Mouse (Mus musculus) yolk sac, embryonic 10.5 days (tissue): ENCODE results near the gene Ubqln4.

Experiments
- DNase-seq: peaks from one replicate; pipeline ENCODE4 v3.0.0-alpha.2; 2017; ENCODE audit warnings: low spot score

Gene Ubqln4

GRCm38 (mm10) chr3:88553525-88553879 is at the start of gene Ubqln4:
Gene Ubqln4 (plus strand): TSS chr3:88553758.
- DNase-seq = peak; percentile 95

GRCm38 (mm10) chr3:88503881-88504746 is 49.4 kb upstream of the Ubqln4 start:
- no peak for DNase-seq

- no peak for DNase-seq
Measured at GRCm38 (mm10) chr3:88505081-88505480, 48.5 kb upstream of the Ubqln4 start.

DNA sequence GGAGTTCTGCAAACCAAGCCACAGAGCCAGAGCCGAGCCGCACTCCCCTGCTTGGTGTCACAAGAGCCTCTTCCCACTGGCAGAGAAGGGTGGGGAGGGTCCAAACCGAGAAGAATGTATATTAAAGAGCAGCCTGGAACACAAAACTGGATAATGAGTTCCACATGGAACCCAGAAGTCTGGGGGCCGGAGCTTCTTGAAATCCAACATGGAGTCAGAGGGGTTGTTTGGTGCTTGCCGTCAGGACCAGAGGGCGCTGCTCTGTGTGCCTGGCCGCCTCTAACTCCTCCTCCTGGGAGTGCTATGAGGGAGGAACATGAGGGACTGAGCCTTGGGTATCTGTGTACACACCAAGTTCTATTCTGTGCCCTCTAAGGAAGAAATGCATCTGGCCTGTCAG is 47.8 kb upstream of the Ubqln4 start:
- no peak for DNase-seq

DNA sequence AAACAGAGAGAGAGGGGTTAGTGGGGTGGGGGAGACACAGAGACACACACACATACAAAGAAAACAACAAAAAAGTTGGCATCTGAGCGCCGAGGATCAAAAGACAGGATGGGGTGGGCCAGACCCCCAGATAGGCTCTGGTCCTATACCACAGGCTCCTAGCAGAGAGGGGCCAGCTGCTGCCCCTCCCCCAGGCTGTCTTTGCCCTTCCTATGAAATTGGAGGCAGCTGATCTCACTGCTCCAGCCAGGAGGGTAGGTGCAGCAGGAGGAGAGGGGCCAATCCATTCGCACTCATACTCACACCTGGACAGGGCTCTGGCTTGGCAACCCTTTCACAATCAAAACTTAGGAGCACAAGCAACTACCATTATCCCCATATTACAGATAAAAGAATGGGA is 44.3 kb upstream of the Ubqln4 start:
- DNase-seq = no peak

DNA sequence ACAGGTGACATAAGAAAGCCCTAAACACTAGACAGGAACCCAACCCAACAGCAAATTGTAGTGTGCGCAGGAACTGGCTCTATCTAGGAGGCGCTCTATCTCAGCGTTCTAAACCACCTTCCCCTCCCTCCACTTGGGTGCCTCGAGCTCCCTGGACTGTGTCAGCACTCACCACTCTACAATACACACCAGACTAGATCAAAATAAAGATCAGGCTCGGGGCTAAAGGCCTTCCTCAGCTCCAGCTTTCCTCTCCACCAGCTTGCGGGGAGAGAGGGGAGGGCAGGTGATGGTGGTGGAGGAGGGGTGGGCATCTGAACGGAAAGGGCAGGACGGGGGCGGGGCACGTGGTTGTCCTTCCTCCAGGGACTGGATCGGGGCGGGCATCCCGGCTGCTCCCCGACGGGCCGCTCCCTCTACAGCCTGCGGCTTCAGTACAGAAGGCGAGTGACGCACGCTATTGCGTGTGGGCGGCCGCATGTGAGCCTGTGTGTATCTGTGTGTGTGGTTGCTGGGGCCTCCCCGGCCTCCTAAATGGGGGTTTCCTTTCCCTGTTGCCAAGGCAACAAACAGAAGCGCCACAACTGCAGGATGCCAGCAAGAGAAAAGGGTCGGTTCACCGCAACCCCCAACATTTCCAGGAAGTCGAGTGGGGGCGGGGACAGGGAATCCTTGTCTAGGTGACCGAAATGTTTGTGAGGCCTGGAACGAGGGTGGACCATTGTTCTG is 43.7 kb upstream of the Ubqln4 start, which contains the start of gene Lmna:
Gene Lmna (minus strand): TSS at position 265 of the 729 bp plus-strand sequence.
- peak; percentile 95 for DNase-seq

DNA sequence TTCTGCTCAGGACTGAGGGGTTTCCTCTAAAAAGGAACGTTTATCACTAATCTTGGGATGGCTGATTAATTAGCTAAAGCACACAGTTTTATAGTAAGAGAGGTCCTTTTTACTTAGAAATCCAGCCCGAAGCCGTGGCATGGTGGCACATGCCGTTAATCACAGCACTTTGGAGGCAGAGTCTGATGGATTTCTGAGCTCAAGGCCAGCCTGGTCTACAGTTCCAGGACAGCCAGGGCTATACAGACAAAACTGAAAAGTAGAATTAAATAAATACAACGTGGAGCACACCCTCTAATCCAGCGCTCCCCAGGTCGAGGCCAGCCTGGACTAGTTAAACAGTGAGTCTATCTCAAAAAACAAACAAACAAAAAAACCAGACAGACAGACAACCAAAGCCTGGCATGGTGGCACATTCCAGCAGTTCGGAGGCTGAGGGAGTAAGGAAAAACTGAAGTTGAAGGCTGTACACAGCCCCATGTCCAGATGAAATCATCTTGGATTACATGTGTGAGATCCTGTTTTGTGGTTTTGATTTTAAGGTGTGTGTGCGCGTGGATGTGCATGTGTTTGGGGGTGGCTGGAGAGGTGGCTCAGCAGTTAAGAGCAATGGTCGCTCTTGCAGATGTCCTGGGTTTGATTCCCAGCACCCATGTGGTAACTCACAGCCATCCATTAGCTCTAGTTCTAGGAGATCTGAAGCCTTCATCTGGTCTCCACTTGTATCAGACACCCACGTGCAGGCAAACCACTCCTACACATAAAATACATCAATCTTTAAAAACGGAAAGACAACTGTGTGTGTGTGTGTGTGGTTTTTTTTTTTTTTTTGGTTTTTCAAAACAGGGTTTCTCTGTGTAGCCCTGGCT is 42.9 kb upstream of the Ubqln4 start:
- DNase-seq = no peak

GRCm38 (mm10) chr3:88511559-88511958 is 42.0 kb upstream of the Ubqln4 start:
- no peak for DNase-seq

DNA sequence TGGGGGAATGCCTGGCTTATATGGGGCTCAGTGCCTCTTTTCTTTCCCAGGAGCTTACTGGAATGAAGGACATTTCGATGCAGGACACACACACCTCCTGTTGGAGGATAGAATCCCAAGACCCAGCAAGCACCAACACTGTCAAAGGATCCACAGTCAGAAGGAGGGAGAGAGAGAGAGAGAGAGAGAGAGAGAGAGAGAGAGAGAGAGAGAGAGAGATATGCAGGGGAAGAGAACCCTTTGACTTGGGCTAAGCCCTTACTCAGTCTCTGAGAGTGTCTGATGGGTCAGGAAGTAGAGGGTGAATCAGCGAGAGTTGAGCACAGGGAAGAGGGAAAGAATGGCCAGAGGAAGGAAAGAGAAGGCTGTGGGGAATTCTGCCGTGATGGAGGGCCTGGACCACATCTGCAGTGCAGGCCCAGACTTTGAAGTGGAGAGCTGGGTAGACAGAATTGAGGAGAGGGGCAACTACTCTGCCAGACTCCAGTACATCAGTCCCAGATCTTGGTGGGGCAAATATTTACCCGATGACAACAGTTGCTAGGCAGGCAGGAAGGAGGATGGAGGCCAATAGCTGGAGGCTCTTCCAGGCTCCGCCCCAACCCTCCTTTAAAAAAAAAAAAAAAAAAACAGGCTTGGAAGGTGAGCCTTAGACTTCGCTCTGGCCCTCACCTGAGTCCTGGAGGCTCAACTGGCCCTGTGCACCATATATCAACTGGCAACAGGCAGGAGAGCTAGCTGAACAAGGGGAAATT is 41.2 kb upstream of the Ubqln4 start:
- no peak for DNase-seq

- no peak for DNase-seq
Measured at GRCm38 (mm10) chr3:88512896-88513545, 40.5 kb upstream of the Ubqln4 start.

DNA sequence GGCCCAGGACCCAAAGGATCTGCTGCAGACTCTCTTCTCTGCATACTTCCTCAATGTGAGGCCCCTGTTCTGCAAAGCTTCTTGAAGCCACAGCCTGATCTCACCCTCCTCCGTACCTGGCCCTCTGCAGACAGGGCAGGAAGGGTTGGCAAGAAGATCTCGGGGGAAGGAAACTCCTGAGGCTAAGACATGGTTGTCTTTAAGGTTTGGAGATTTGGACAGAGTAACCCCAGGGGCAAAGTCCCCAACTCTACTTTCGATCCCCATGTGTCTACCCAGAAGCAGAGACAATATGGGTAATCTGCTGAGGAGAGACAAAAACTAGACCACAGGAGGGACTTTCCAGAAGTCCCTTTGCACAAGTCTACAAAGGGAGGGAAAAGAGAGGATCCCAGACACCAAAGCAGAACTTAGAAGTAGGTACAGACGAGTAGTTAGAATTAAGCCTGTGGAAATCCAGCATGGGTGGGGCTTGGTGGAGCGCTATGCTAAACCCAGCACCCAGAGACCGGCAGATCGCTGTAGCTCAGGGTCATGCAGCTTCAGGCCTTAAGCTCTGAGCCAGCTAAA is 39.9 kb upstream of the Ubqln4 start:
- DNase-seq = no peak

GRCm38 (mm10) chr3:88514231-88515094 is 39.1 kb upstream of the Ubqln4 start:
- no peak for DNase-seq

- no peak for DNase-seq
Measured at GRCm38 (mm10) chr3:88515095-88515386, 38.5 kb upstream of the Ubqln4 start.

DNA sequence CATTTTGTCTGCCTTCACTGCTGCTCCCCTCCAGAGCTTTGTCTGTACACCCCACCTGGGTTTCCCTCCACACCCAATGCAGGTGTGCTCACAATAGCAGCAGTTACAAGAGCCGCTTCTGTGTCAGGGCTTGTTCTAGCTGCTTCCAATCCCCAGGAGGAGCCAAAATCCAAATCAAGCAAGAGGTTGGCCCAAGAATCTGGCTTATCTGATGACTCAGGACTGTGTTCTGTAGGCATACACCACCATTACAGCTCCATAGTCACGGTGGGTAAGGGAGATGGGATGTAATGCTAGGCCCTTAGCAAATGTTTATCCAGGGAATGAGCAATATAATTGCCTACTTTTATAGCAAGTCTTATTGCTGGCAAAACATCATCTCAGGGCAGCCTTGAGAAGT is 37.2 kb upstream of the Ubqln4 start:
- DNase-seq = no peak

DNA sequence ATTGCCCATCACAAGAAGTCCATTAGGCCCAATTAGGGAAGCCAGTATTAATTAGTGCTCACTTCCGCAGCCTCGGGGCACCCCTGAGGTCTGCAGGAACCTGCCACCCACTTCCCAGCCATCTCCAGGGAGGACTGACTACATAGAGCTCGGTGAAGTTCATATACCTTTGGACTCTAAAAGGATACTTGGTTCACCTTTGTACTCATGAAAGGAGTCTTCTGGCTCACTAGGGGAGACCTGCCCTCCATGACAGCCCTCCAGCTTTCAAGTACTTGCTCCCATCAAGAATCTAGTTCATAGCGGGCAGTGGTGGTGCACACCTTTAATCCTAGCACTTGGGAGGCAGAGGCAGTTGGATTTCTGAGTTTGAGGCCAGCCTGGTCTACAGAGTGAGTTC is 35.1 kb upstream of the Ubqln4 start:
- no peak for DNase-seq

- no peak for DNase-seq
Measured at GRCm38 (mm10) chr3:88520078-88520477, 33.5 kb upstream of the Ubqln4 start.

GRCm38 (mm10) chr3:88521156-88521555 is 32.4 kb upstream of the Ubqln4 start:
- DNase-seq = no peak

GRCm38 (mm10) chr3:88521803-88522331 is 31.7 kb upstream of the Ubqln4 start:
- no peak for DNase-seq

GRCm38 (mm10) chr3:88523027-88523426 is 30.5 kb upstream of the Ubqln4 start:
- no peak for DNase-seq

GRCm38 (mm10) chr3:88525021-88525420 is 28.5 kb upstream of the Ubqln4 start:
- no peak for DNase-seq
